Mouse (Mus musculus) C2C12 (cell line): Measurements from ENCODE around the gene Card14. TPM values are rescaled to one million over a fixed set of nuclear protein-coding genes. Genes with fewer than 3 reads are reported as not detected.
"Not testable (repeated sequence)": the region's sequence is repeated elsewhere in the genome, so short reads cannot be mapped to it uniquely, and the experiment has no call there.

ENCODE experiments used
- H3K27me3 ChIP-seq: one replicate; pipeline ENCODE4 v1.6.1; 2011; ENCODE audit not compliant: control insufficient read depth, insufficient read depth, insufficient read length
- H3K36me3 ChIP-seq: one replicate; pipeline ENCODE4 v1.6.1; 2011; ENCODE audit not compliant: control insufficient read depth, insufficient read depth
- H3K4me3 ChIP-seq: one replicate; pipeline ENCODE4 v1.5.1; 2011; ENCODE audit warnings: mild to moderate bottlenecking, control low read depth; ENCODE audit not compliant: poor library complexity, insufficient read depth, severe bottlenecking
- H3K79me2 ChIP-seq: one replicate; pipeline ENCODE4 v1.6.1; 2011; ENCODE audit not compliant: control insufficient read depth, insufficient read depth
- H3K79me3 ChIP-seq: one replicate; pipeline ENCODE4 v1.6.1; 2011; ENCODE audit warnings: low read depth, control low read depth
- H3ac ChIP-seq: one replicate; pipeline ENCODE3; 2011; ENCODE audit warnings: low read depth; ENCODE audit not compliant: control insufficient read depth, insufficient read length
- CEBPB ChIP-seq: IDR thresholded peaks from one replicate; pipeline ENCODE4 v1.6.1; 2011; ENCODE audit warnings: low read depth, mild to moderate bottlenecking, control low read depth, moderate library complexity
- CTCF ChIP-seq: IDR thresholded peaks from one replicate; pipeline ENCODE4 v1.5.1; 2011; ENCODE audit not compliant: control insufficient read depth, insufficient read depth, insufficient read length
- FOSL1 ChIP-seq: IDR thresholded peaks from one replicate; pipeline ENCODE4 v1.8.0; 2011; ENCODE audit warnings: mild to moderate bottlenecking, low read length; ENCODE audit not compliant: poor library complexity, insufficient read depth, severe bottlenecking
- MAX ChIP-seq: IDR thresholded peaks from one replicate; pipeline ENCODE4 v1.6.1; 2011; ENCODE audit warnings: mild to moderate bottlenecking, control low read depth
- MYOD1 ChIP-seq: IDR thresholded peaks from one replicate; pipeline ENCODE4 v1.6.1; 2011; ENCODE audit warnings: low read depth; ENCODE audit not compliant: control insufficient read depth, insufficient read length
- MYOG ChIP-seq: IDR thresholded peaks from one replicate; pipeline ENCODE4 v1.6.1; 2011; ENCODE audit not compliant: control insufficient read depth, insufficient read length; ENCODE audit errors: extremely low read depth
- USF1 ChIP-seq: IDR thresholded peaks from one replicate; pipeline ENCODE4 v1.6.1; 2011; ENCODE audit warnings: low read depth, mild to moderate bottlenecking, control low read depth, moderate library complexity
- polyA plus RNA-seq: library from polyadenylated mRNA; unstranded; fragments of >200 nt; fragmentation: generic; extraction: Trizol; gene quantifications from one replicate; pipeline ENCODE4 v1.2.1, GENCODE M21; 2012; ENCODE audit warnings: missing spikeins

Gene Card14
- polyA plus RNA-seq, 1 experiment, result not detected

DNA sequence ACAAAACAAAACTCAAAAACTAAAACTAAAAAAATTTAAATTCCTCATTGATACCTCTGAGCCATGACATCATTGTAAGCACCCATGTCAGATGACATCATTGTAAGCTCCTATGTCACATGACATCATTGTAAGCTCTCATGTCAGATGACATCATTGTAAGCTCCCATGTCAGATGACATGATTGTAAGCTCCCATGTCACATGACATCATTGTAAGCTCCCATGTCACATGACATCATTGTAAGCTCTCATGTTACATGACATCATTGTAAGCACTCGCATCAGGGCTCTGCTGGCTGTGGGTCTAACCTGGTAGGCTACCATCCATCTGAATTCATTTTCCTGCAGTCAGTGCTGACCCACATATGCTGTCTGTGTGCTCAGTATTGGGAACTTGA, 71.0 kb downstream of the Card14 start:
- Histone ChIP-seq H3K79me2 (no peaks in the 10 kb centered on the region), H3K27me3 (no peaks in the 10 kb centered on the region), H3K79me3 (no peaks in the 10 kb centered on the region), H3ac (no peak overlapping the region), H3K4me3 (no peak overlapping the region), H3K36me3 (no peaks in the 10 kb centered on the region)
- no peak for TF ChIP-seq FOSL1
- TF ChIP-seq MYOG, result no peak
- TF ChIP-seq CEBPB, result no peak
- TF ChIP-seq MYOD1, result no peak
- TF ChIP-seq MAX, result no peak
- TF ChIP-seq USF1, result no peak
- no peak for TF ChIP-seq CTCF

DNA sequence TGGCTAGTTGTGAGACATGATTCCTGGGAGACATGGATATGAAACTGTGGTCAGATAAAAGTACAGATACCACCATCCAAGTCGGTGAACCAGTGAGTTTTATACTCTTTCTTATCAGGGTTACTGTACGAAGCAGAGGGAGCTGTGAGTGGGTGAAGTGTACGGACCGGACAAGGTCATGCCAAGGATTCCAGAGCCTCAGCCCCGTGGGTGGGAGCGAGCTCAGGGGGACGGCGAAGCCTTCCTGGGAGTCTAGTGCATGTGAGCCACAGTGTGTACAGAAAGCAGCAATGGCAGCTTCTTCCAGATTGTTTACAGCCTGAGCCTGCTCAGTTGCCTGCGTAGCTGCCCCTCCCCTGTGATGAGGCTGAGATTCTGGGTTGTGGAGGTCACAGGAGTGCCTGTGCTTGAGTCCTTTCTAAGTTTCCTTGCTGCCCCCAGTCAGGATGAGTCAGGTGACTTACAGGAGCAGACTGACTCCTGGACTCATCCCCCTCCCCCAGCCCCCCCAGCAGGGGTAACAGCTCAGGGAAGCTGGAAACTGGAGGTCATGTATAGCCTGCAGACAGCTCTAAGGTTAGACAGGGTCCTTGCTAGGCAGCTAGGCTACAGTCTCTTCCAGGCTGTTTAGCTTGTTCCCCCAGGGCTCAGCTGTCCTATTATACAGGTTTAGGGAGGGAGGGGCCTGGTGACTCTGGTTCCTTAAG, 74.2 kb downstream of the Card14 start:
- no peak for TF ChIP-seq CEBPB
- TF ChIP-seq FOSL1, result no peak
- no peaks in the 10 kb centered on the region for H3K36me3 ChIP-seq
- H3K27me3 ChIP-seq, result no peaks in the 10 kb centered on the region
- H3ac ChIP-seq, result no peak overlapping the region
- no peaks in the 10 kb centered on the region for H3K79me3 ChIP-seq
- no peaks in the 10 kb centered on the region for H3K79me2 ChIP-seq
- no peak overlapping the region for H3K4me3 ChIP-seq

DNA sequence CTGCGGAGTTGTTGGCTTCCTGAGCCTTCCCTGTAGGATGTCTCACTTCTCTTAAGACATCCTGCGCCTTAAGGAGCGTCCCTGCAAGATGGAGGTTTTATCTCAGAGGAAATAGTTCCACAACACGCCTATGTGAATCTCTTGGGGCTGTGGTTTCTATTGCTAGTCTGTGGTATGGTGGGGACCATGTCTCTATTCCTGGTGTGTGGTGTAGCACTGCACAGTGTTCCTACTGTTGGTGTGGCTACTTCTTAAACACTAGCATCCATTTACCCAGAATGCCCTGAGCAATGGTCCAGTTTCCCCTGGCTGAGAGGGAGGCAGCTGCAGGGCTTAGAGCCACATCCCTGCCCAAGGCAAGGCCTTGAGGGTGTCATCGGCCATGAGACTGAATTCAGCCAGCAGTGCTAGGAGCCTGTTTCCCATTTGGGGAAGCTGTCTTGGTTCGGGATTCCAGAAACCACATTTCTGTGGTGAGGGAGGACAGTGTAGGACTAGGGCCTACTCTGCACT, 74.8 kb downstream of the Card14 start:
- Histone ChIP-seq H3K36me3 (no peaks in the 10 kb centered on the region), H3ac (no peak overlapping the region), H3K79me3 (no peaks in the 10 kb centered on the region), H3K27me3 (no peaks in the 10 kb centered on the region), H3K79me2 (no peaks in the 10 kb centered on the region), H3K4me3 (no peak overlapping the region)
- TF ChIP-seq CEBPB (no peak), MYOG (no peak), MAX (no peak), USF1 (no peak), MYOD1 (no peak)

DNA sequence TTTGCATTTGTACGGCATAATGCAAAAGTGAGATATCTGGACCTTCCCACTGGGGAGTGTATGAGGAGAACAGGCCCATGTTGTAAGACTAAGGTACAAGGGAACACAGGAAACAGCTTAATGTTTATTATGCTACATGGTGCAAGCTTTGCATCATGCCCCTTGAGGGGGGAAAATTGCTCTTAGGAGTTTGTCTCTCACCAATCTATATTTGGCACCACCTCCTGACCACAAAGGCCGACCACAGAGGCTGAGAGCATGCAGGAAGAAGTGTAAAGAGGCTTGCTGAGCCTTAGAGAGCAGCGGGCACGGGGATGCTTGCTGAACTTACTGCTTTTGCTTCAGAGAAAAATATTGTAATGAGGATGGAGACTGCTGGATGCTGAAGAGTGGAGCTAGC, 77.3 kb downstream of the Card14 start:
- Histone ChIP-seq H3K4me3 (no peak overlapping the region), H3K27me3 (no peaks in the 10 kb centered on the region), H3K79me3 (no peaks in the 10 kb centered on the region), H3K36me3 (no peaks in the 10 kb centered on the region), H3ac (no peak overlapping the region), H3K79me2 (no peaks in the 10 kb centered on the region)
- TF ChIP-seq CEBPB, result peak; percentile 28
- no peak for TF ChIP-seq CTCF
- TF ChIP-seq MYOG, result no peak
- no peak for TF ChIP-seq FOSL1

DNA sequence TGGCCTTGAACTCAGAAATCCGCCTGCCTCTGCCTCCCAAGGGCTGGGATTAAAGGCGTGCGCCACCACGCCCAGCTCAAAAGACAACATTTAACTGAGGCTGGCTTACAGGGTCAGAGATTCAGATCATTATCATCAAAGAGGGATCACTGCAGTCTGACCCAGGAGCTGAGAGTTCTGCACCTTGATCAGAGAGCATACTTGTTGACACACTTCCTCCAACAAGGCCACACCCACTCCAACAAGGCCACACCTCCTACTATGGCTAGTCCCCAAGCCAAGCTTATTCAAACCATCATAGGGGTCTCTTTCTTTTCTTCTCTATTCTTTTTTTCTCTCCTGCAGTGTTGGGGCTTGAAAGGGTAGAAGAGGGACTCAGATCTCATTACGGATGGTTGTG, 78.7 kb downstream of the Card14 start:
- H3K27me3 ChIP-seq, result no peaks in the 10 kb centered on the region
- H3K79me2 ChIP-seq, result no peaks in the 10 kb centered on the region
- TF ChIP-seq CEBPB (no peak), MYOG (no peak), CTCF (no peak), FOSL1 (no peak), MYOD1 (no peak), MAX (no peak), USF1 (no peak)
- no peak overlapping the region for H3ac ChIP-seq
- H3K79me3 ChIP-seq, result no peaks in the 10 kb centered on the region
- H3K36me3 ChIP-seq, result no peaks in the 10 kb centered on the region
- no peak overlapping the region for H3K4me3 ChIP-seq

DNA sequence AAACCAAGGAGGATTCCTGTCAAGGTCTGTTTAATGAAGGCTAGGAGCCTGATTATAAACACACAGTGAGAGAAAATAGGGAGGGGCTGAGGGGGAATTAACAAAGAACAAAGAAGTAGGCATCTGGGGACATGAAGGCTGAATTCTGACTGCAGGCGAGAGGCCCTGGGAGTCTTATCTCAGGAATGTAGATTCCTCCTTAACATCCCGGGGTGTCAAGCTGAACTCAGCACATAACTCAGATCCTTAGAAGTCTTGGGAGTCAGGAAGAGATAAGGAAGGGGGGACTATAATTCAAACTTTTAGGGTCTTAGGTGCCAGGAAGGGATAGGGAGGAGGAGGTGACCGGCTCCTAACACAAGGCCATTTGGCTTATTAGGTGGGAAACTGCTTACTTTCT, 79.7 kb downstream of the Card14 start:
- H3K4me3 ChIP-seq, H3K79me2 ChIP-seq, H3K27me3 ChIP-seq, H3K79me3 ChIP-seq, H3K36me3 ChIP-seq, H3ac ChIP-seq: not testable (repeated sequence)
